Mouse (Mus musculus): ENCODE measurements around the gene Cbx2.

- no peak for TF ChIP-seq POLR2A (IDR thresholded peaks at IDR 0.05; ENCODE audit: low read depth, low read length)
- TF ChIP-seq CTCF (IDR thresholded peaks at IDR 0.05; ENCODE audit: extremely low read depth, insufficient read depth, insufficient read length, insufficient replicate concordance): no peak
These were observed 8.3 kb upstream of the Cbx2 start for GRCm38 (mm10) chr11:119014455-119014854.
